Mouse (Mus musculus): ENCODE results near the gene Rab23.

- no peak for TF ChIP-seq CTCF (IDR thresholded peaks at IDR 0.05; ENCODE audit: insufficient read depth, low read depth, low read length)
- no peak for TF ChIP-seq POLR2A (IDR thresholded peaks at IDR 0.05; ENCODE audit: insufficient read depth, low read depth, low read length)
Measured at GRCm38 (mm10) chr1:33738681-33739278, 19.1 kb downstream of the Rab23 start.

All from olfactory bulb, adult 2 months (tissue).